7 mouse cellular contexts compared by ENCODE assay signal in the genomic region with DNA sequence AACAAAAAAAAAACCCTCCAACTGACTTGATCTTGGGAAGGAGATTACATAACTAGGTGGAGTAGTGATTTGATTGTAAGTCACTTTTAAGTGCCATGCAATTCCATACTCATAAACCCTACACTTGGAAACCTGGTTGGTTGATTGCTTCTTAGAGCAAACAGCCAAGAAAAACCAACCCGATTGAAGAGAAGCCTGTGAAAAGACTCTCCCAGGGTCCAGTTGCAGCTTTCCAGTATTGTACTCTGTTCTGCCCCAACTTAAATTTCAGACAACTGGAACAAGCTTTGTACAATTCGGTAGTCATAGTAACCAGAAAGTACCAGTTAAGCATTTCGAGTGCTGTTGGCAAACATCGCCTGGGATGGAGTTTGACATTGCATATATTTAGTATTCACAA. TPM values are rescaled to one million over a fixed set of nuclear protein-coding genes. Genes with fewer than 3 reads are reported as not detected.
A peak's percentile ranks its signal among the peaks of the same experiment; 100 is the strongest.
DNase-seq lines count a peak whose midpoint lies in the region; ATAC-seq and TF ChIP-seq lines count a peak whose summit lies in the region.

No protein-coding gene starts in this region.

- peaks cover 14% of the 10 kb centered on the region for H3K36me3 ChIP-seq in spleen, adult 2 months (ENCODE audit: control insufficient read depth, insufficient read depth, low read length)
- H3K36me3 ChIP-seq in embryonic facial prominence, embryonic 14.5 days (ENCODE audit: control insufficient read depth, insufficient read depth, low read length) = peaks cover 24% of the 10 kb centered on the region
- H3K36me3 ChIP-seq in limb, embryonic 13.5 days = peaks cover 24% of the 10 kb centered on the region
- peaks cover 20% of the 10 kb centered on the region for H3K36me3 ChIP-seq in neural tube, embryonic 14.5 days (ENCODE audit: control insufficient read depth, insufficient read depth, low read length)

- TF ChIP-seq CTCF in spleen, adult 2 months (IDR thresholded peaks at IDR 0.05; ENCODE audit: extremely low read depth, insufficient read depth, insufficient read length, insufficient replicate concordance) = no peak

- H3K4me3 ChIP-seq in spleen, adult 2 months (ENCODE audit: extremely low read depth, insufficient read depth, insufficient read length) = peak overlapping the region; percentile 98
- peak overlapping the region; percentile 98 for H3K4me3 ChIP-seq in embryonic facial prominence, embryonic 14.5 days (ENCODE audit: low read depth, low read length)
- peak overlapping the region; percentile 94 for H3K4me3 ChIP-seq in limb, embryonic 13.5 days
- peak overlapping the region; percentile 91 for H3K4me3 ChIP-seq in neural tube, embryonic 14.5 days (ENCODE audit: low read depth, low read length)

- H3K9me3 ChIP-seq in embryonic facial prominence, embryonic 14.5 days (ENCODE audit: control insufficient read depth, low read length) = peaks cover 6% of the 10 kb centered on the region; the same call in 1 of the 2 replicates
- no peaks in the 10 kb centered on the region for H3K9me3 ChIP-seq in limb, embryonic 13.5 days
- H3K9me3 ChIP-seq in neural tube, embryonic 14.5 days (ENCODE audit: control insufficient read depth, low read length) = no peaks in the 10 kb centered on the region

- H3K4me2 ChIP-seq in embryonic facial prominence, embryonic 14.5 days (ENCODE audit: low read depth, low read length) = peak overlapping the region; percentile 85
- H3K4me2 ChIP-seq in limb, embryonic 13.5 days (replicated peaks) = peak overlapping the region; percentile 68
- peak overlapping the region; percentile 86 for H3K4me2 ChIP-seq in neural tube, embryonic 14.5 days (ENCODE audit: low read depth, low read length)

- no peak for TF ChIP-seq POLR2A in spleen, adult 2 months (IDR thresholded peaks at IDR 0.05; ENCODE audit: low read depth, low read length)

- WGBS in spleen, adult 2 months = 37% methylated on average over 4 of the region's 4 CpGs
- 26% methylated on average over 4 of the region's 4 CpGs for WGBS in embryonic facial prominence, embryonic 14.5 days
- WGBS in limb, embryonic 13.5 days = 31% methylated on average over 4 of the region's 4 CpGs
- 12% methylated on average over 4 of the region's 4 CpGs for WGBS in neural tube, embryonic 14.5 days

- H3K9ac ChIP-seq in embryonic facial prominence, embryonic 14.5 days (ENCODE audit: low read depth, low read length) = peak overlapping the region; percentile 98
- peak overlapping the region; percentile 96 for H3K9ac ChIP-seq in limb, embryonic 13.5 days
- H3K9ac ChIP-seq in neural tube, embryonic 14.5 days (replicated peaks; ENCODE audit: low read depth, low read length) = peak overlapping the region; percentile 94

- no peaks in the 10 kb centered on the region for H3K27me3 ChIP-seq in spleen, adult 2 months (ENCODE audit: control insufficient read depth, insufficient read depth, low read length)
- no peaks in the 10 kb centered on the region for H3K27me3 ChIP-seq in embryonic facial prominence, embryonic 14.5 days (replicated peaks; ENCODE audit: control insufficient read depth, insufficient read depth, low read length)
- H3K27me3 ChIP-seq in limb, embryonic 13.5 days = no peaks in the 10 kb centered on the region
- H3K27me3 ChIP-seq in neural tube, embryonic 14.5 days (ENCODE audit: control insufficient read depth, insufficient read depth, low read length) = no peaks in the 10 kb centered on the region

- H3K27ac ChIP-seq in spleen, adult 2 months (ENCODE audit: insufficient read depth, low read length) = no peak overlapping the region
- peak overlapping the region; percentile 93 for H3K27ac ChIP-seq in embryonic facial prominence, embryonic 14.5 days (replicated peaks; ENCODE audit: low read depth, low read length)
- peak overlapping the region; percentile 94 for H3K27ac ChIP-seq in limb, embryonic 13.5 days
- peak overlapping the region; percentile 90 for H3K27ac ChIP-seq in neural tube, embryonic 14.5 days (ENCODE audit: low read depth, low read length)

- DNase-seq in spleen, adult 2 months (ENCODE audit: low read depth in 1 of 2, low spot score in 2 of 2) = no peak
- no peak for DNase-seq in spleen, postnatal 36 days (ENCODE audit: low spot score in 2 of 2)
- peak; percentile 34 for DNase-seq in embryonic facial prominence, embryonic 14.5 days (ENCODE audit: low spot score)
- DNase-seq in right cerebral cortex, adult 2 months (ENCODE audit: low spot score in 2 of 2) = no peak
- no peak for DNase-seq in right cerebral cortex, postnatal 25 days

- no peak for ATAC-seq in embryonic facial prominence, embryonic 14.5 days (ENCODE audit: low read depth)
- no peak for ATAC-seq in limb, embryonic 13.5 days (ENCODE audit: low FRiP score, low read depth)
- ATAC-seq in neural tube, embryonic 14.5 days (ENCODE audit: low read depth) = no peak

- no peaks in the 10 kb centered on the region for H3K4me1 ChIP-seq in spleen, adult 2 months (ENCODE audit: control insufficient read depth, insufficient read depth, insufficient read length)
- H3K4me1 ChIP-seq in embryonic facial prominence, embryonic 14.5 days (ENCODE audit: control insufficient read depth, insufficient read depth, low read length) = peaks cover 13% of the 10 kb centered on the region
- peaks cover 20% of the 10 kb centered on the region for H3K4me1 ChIP-seq in limb, embryonic 13.5 days
- peaks cover 14% of the 10 kb centered on the region for H3K4me1 ChIP-seq in neural tube, embryonic 14.5 days (ENCODE audit: control insufficient read depth, insufficient read depth, low read length)

RNA-seq across cellular contexts. Expression of a gene that starts 0.8 kb away (rescaled TPM):
- 2.9 and 3.3 TPM in 2 replicates for polyA plus RNA-seq in spleen, adult 2 months (2012; rRNA removed)
- polyA plus RNA-seq in embryonic facial prominence, embryonic 14.5 days (2014; fragmentation: Nextera tagmentation; extraction: Ambion mirVana) = 61.9 and 62.6 TPM in 2 replicates
- 50.0 and 54.3 TPM in 2 replicates for polyA plus RNA-seq in limb, embryonic 13.5 days (2015; fragmentation: Nextera tagmentation; extraction: Ambion mirVana)
- polyA plus RNA-seq in neural tube, embryonic 14.5 days (2014; fragmentation: Nextera tagmentation; extraction: Ambion mirVana) = 230 and 238 TPM in 2 replicates

RNA-seq across cellular contexts. Expression of a gene that starts 26.0 kb away (rescaled TPM):
- polyA plus RNA-seq in spleen, adult 2 months (2012; rRNA removed) = 0.65 and 3.0 TPM in 2 replicates
- polyA plus RNA-seq in embryonic facial prominence, embryonic 14.5 days (2014; fragmentation: Nextera tagmentation; extraction: Ambion mirVana) = 24.6 and 25.0 TPM in 2 replicates
- 21.1 and 23.2 TPM in 2 replicates for polyA plus RNA-seq in limb, embryonic 13.5 days (2015; fragmentation: Nextera tagmentation; extraction: Ambion mirVana)
- 10.8 and 12.7 TPM in 2 replicates for polyA plus RNA-seq in neural tube, embryonic 14.5 days (2014; fragmentation: Nextera tagmentation; extraction: Ambion mirVana)

Comparison
In these comparisons a context has a peak if more than half of its experiments do, and no peak if none do; other contexts are left out.
1. RNA of a gene that starts 0.8 kb away (polyA plus RNA-seq): 230 to 238 TPM in neural tube, embryonic 14.5 days, 61.9 to 62.6 TPM in embryonic facial prominence, embryonic 14.5 days and 50.0 to 54.3 TPM in limb, embryonic 13.5 days; 2.9 to 3.3 TPM in spleen, adult 2 months; every median in the first group is over 10 times any median in the second.
2. Peak in every context shown above with its lines, with median percentiles within 50 percentile points of each other: H3K4me3 ChIP-seq, H3K4me2 ChIP-seq and H3K9ac ChIP-seq.